Mouse (Mus musculus): Measurements from ENCODE around the gene Bub1b. TPM values are rescaled to one million over a fixed set of nuclear protein-coding genes. Genes with fewer than 3 reads are reported as not detected.

The Bub1b gene
- total RNA-seq, 4 experiments from 2014 or later = 2.1 to 3.3 (median 2.3) TPM

Other genes with a start within 250 kb of the Bub1b start
- gene Gpr176, start 224.8 kb upstream of the Bub1b start, total RNA-seq (2022) = 10 to 100 TPM in 3 of 4 experiments, 1 to 10 TPM in 1; 9.8 to 11.8 (median 10.4) TPM
- 10 to 100 TPM; 24.1 to 30.1 (median 26.8) TPM for gene Eif2ak4, start 209.6 kb upstream of the Bub1b start, total RNA-seq (2022)
- 100 to 1,000 TPM; 174 to 183 (median 182) TPM for gene Srp14, start 118.5 kb upstream of the Bub1b start, total RNA-seq (2022)
- gene Bmf, start 48.5 kb upstream of the Bub1b start, total RNA-seq (2022) = 1 to 10 TPM; 2.0 to 8.6 (median 4.1) TPM
- gene Pak6, start 65.1 kb downstream of the Bub1b start, total RNA-seq (2022) = 10 to 100 TPM; 50.7 to 58.1 (median 54.1) TPM
- 10 to 100 TPM; 11.8 to 16.0 (median 12.9) TPM for gene Ankrd63, start 105.8 kb downstream of the Bub1b start, total RNA-seq (2022)
- 1 to 10 TPM; 2.6 to 7.6 (median 4.7) TPM for gene Plcb2, start 130.2 kb downstream of the Bub1b start, total RNA-seq (2022)
- 10 to 100 TPM; 58.4 to 69.8 (median 63.7) TPM for gene Inafm2, start 147.5 kb downstream of the Bub1b start, total RNA-seq (2022)
- 1 to 10 TPM; 6.2 to 8.4 (median 6.6) TPM for gene Ccdc9b, start 164.4 kb downstream of the Bub1b start, total RNA-seq (2022)
- not detected for gene Phgr1, start 174.6 kb downstream of the Bub1b start, total RNA-seq (2022)
- gene Disp2, start 181.5 kb downstream of the Bub1b start, total RNA-seq (2022) = 100 to 1,000 TPM; 231 to 282 (median 253) TPM
- gene Knstrn, start 215.8 kb downstream of the Bub1b start, total RNA-seq (2022) = 1 to 10 TPM; 1.1 to 2.0 (median 1.5) TPM

Measured in layer of hippocampus, adult 8-10 months (tissue).